Mouse (Mus musculus) erythroblast, embryonic 14.5 days (primary cell): ENCODE measurements around the gene Aspm. TPM values are rescaled to one million over a fixed set of nuclear protein-coding genes. Genes with fewer than 3 reads are reported as not detected.

Source experiments
- H3K27me3 ChIP-seq: 2 replicates; pipeline ENCODE4 v1.6.1; 2012; ENCODE audit warnings: inconsistent platforms; ENCODE audit not compliant: control insufficient read depth
- H3K36me3 ChIP-seq: 2 replicates; pipeline ENCODE4 v1.6.1; 2012; ENCODE audit warnings: mild to moderate bottlenecking, inconsistent platforms; ENCODE audit not compliant: control insufficient read depth
- H3K4me1 ChIP-seq: 2 replicates; pipeline ENCODE4 v1.6.1; 2012; ENCODE audit warnings: inconsistent platforms; ENCODE audit not compliant: control insufficient read depth
- H3K4me3 ChIP-seq: replicated peaks from 2 replicates; pipeline ENCODE3; 2012; ENCODE audit warnings: moderate library complexity, mild to moderate bottlenecking, inconsistent platforms
- H3K9me3 ChIP-seq: 2 replicates; pipeline ENCODE4 v1.6.1; 2012; ENCODE audit warnings: low read length, inconsistent platforms, mixed read lengths; ENCODE audit not compliant: control insufficient read depth
- GATA1 ChIP-seq: IDR thresholded peaks from 2 replicates; pipeline ENCODE4 v1.6.1; 2012; ENCODE audit warnings: low read length, inconsistent platforms, mixed read lengths
- TAL1 ChIP-seq: IDR thresholded peaks from 3 replicates; pipeline ENCODE4 v1.6.1; 2012; ENCODE audit warnings: low read length, inconsistent platforms, mixed read lengths
- polyA plus RNA-seq: library from polyadenylated mRNA; stranded (reverse); fragments of >175 nt; gene quantifications from 2 replicates; pipeline ENCODE4 v1.2.3, GENCODE M21; 2012

The Aspm gene
- polyA plus RNA-seq, 1 experiment: 0.27 TPM

GRCm38 (mm10) chr1:139495408-139495807, 40.8 kb downstream of the Aspm start:
- H3K4me1 ChIP-seq: no peaks in the 10 kb centered on the region
- no peak for TF ChIP-seq GATA1
- no peak for TF ChIP-seq TAL1
- H3K9me3 ChIP-seq: no peaks in the 10 kb centered on the region
- no peak overlapping the region for H3K4me3 ChIP-seq
- H3K36me3 ChIP-seq: peaks cover 61% of the 10 kb centered on the region
- no peaks in the 10 kb centered on the region for H3K27me3 ChIP-seq

GRCm38 (mm10) chr1:139496212-139496611, 41.6 kb downstream of the Aspm start:
- TF ChIP-seq TAL1 (no peak), GATA1 (no peak)
- no peaks in the 10 kb centered on the region for H3K4me1 ChIP-seq
- no peaks in the 10 kb centered on the region for H3K9me3 ChIP-seq
- no peak overlapping the region for H3K4me3 ChIP-seq
- no peaks in the 10 kb centered on the region for H3K27me3 ChIP-seq
- H3K36me3 ChIP-seq: peaks cover 53% of the 10 kb centered on the region

DNA sequence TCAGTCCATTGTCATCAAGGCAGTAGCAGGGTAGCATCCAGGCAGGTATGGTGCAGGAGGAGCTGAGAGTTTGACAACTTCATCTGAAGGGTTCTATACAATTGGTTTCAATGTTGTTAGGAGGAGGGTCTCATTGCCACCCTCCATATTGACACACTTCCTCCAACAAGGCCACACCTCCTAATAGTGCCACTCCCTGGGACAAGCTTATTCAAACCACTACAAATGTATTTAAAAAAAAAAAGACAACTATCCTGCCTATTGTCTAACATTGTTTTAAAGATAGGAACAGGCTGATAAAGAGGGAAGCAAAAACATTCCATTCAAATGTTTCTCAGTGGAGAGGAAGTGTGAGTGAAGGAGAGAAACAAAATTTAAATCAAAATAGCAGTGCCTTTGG, 45.2 kb downstream of the Aspm start:
- H3K4me3 ChIP-seq: no peak overlapping the region

DNA sequence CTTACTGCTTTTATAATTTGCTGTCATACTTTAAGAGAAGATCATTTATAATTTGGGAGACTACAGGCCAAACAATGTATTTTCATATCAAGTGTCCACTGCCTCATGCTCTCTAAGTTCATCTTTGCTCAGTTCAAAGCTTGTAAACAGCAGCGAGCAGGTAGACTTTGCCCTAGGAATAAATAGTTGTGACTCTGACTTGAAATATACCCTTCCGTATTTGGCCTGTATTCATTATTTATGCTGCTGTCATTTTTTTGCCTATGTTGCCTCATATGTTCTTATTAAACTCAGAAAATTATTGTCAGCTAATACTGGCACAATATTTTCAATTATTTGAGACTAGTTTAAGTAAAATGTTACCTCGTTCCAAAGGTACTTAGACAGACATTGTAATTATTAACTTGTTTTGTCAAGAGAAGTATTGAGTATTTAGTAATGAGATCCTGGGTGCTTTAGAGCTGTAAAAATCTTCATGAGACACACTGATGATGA, 46.7 kb downstream of the Aspm start, which contains the start of gene F13b:
Gene F13b, plus strand, starts transcription at position 445 of the 495 bp plus-strand sequence.
- Histone ChIP-seq H3K9me3 (no peaks in the 10 kb centered on the region), H3K4me1 (no peaks in the 10 kb centered on the region), H3K4me3 (no peak within 1 kb of the TSS), H3K27me3 (no peaks in the 10 kb centered on the region), H3K36me3 (peaks cover 3% of the 10 kb centered on the region)
- TF ChIP-seq TAL1: no peak
- TF ChIP-seq GATA1: no peak

More for the DNA sequence above, 45.2 kb downstream of the Aspm start:
- H3K36me3 ChIP-seq: peaks cover 18% of the 10 kb centered on the region
- TF ChIP-seq TAL1 (no peak), GATA1 (no peak)
- no peaks in the 10 kb centered on the region for H3K27me3 ChIP-seq
- H3K9me3 ChIP-seq: no peaks in the 10 kb centered on the region
- no peaks in the 10 kb centered on the region for H3K4me1 ChIP-seq

- no peaks in the 10 kb centered on the region for H3K36me3 ChIP-seq
- H3K27me3 ChIP-seq: no peaks in the 10 kb centered on the region
- no peaks in the 10 kb centered on the region for H3K4me1 ChIP-seq
- TF ChIP-seq GATA1: no peak
- TF ChIP-seq TAL1: no peak
- no peak overlapping the region for H3K4me3 ChIP-seq
- H3K9me3 ChIP-seq: no peaks in the 10 kb centered on the region
These were observed 60.0 kb downstream of the Aspm start for GRCm38 (mm10) chr1:139514556-139514955.

Other genes with a start within 250 kb of the Aspm start
- gene Crb1, start 77.7 kb upstream of the Aspm start, polyA plus RNA-seq: not detected in 2 replicates
- gene Zbtb41, start 32.5 kb upstream of the Aspm start, polyA plus RNA-seq: 0.01 and 0.02 TPM in 2 replicates
- not detected in 2 replicates for gene F13b, start 46.9 kb downstream of the Aspm start, polyA plus RNA-seq
- gene Cfhr1, start 105.5 kb downstream of the Aspm start, polyA plus RNA-seq: not detected in 2 replicates